Mouse (Mus musculus): Measurements from ENCODE around the gene Gm3095. TPM values are rescaled to one million over a fixed set of nuclear protein-coding genes. Genes with fewer than 3 reads are reported as not detected.

Gm3095 gene
- polyA plus RNA-seq (2012; rRNA removed) = not detected in 2 replicates

DNA sequence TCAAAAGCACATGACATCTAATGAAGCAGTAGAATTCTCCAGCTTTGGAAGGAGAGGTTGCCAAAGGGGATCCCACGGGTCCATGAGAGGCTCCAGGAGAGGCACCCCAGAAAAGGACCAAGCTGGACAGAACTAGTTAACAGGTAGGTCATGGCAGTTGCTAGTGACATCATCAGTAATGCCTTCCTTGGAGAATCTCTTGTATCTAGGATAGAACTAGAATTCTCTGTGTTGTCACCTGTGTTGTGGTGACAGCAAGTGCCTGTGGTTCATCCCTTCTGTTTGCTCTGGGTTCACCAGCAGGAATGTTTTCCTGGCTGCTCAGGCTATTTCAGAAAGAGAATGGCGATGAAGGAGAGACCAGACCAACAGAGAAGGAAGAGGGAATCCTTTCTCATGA is at the start of gene Gm3095:
Gene Gm3095, plus strand, starts transcription at position 301 of the 400 bp plus-strand sequence.

GRCm38 (mm10) chr14:3931456-3931855 is 31.9 kb upstream of the Gm3095 start, which contains the start of gene Gm3029:
Gene Gm3029 (plus strand): TSS chr14:3931756.

GRCm38 (mm10) chr14:3998094-3998493 is 34.7 kb downstream of the Gm3095 start, which contains the start of gene Gm3099:
Gene Gm3099 (plus strand): TSS chr14:3998394.

Other genes with a start within 250 kb of the Gm3095 start
- gene Gm3002, start 153.5 kb upstream of the Gm3095 start, polyA plus RNA-seq (2012; rRNA removed) = not detected in 2 replicates
- not detected in 2 replicates for gene Gm3033, start 117.3 kb upstream of the Gm3095 start, polyA plus RNA-seq (2012; rRNA removed)
- not detected in 2 replicates for gene Gm2916, start 79.4 kb upstream of the Gm3095 start, polyA plus RNA-seq (2012; rRNA removed)
- gene Gm3029, start 31.8 kb upstream of the Gm3095 start, polyA plus RNA-seq (2012; rRNA removed) = not detected in 2 replicates
- gene Gm3099, start 34.8 kb downstream of the Gm3095 start, polyA plus RNA-seq (2012; rRNA removed) = not detected in 2 replicates
- not detected in 2 replicates for gene Gm5796, start 60.4 kb downstream of the Gm3095 start, polyA plus RNA-seq (2012; rRNA removed)
- not detected in 2 replicates for gene Gm3115, start 120.6 kb downstream of the Gm3095 start, polyA plus RNA-seq (2012; rRNA removed)
- 0.01 TPM in 1 of 2 replicates, not detected in the other for gene Gm8108, start 147.0 kb downstream of the Gm3095 start, polyA plus RNA-seq (2012; rRNA removed)
- not detected in 2 replicates for gene Gm3127, start 201.5 kb downstream of the Gm3095 start, polyA plus RNA-seq (2012; rRNA removed)
- gene Gm2974, start 219.0 kb downstream of the Gm3095 start, polyA plus RNA-seq (2012; rRNA removed) = not detected in 2 replicates